ENCODE assay signal across 10 mouse cellular contexts in the genomic region with DNA sequence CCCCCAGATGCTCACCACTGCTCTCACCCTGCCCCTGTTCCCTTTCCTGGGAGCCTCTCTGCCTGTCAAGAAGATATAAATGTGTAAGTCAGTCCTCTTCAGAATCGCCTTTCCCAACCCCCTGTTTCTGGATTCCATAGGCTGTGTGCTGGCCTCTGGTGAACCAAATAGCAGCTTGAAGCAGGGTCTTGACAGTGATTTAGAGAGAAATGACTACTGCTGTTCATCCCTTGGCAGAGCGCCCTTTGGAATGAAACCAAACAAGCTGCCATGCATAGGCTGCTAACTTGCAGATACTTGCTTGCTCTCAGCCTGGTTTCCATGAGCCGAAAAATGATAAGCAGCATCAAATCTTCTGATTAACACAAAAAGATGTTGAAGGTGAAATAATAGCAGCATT.
DNase-seq lines count a peak whose midpoint lies in the region; ATAC-seq lines count a peak whose summit lies in the region.
"Had no signal": no experiment of that assay in that cellular context is flagged by ENCODE, and none has a peak within 500 bp of the region (broad histone marks: within the 10 kb centered on the region; RNA-seq: fewer than 3 reads in every experiment).

No protein-coding gene starts in this region.

- H3K27me3 ChIP-seq in hindbrain, embryonic 15.5 days = no peaks in the 10 kb centered on the region
- no peaks in the 10 kb centered on the region for H3K27me3 ChIP-seq in hindbrain, embryonic 11.5 days (ENCODE audit: control insufficient read depth, insufficient read depth, low read length)
- no peaks in the 10 kb centered on the region for H3K27me3 ChIP-seq in neural tube, embryonic 14.5 days (ENCODE audit: control insufficient read depth, insufficient read depth, low read length)
- H3K27me3 ChIP-seq: embryonic facial prominence, embryonic 13.5 days; limb, embryonic 12.5 days had no signal

- H3K27ac ChIP-seq in hindbrain, embryonic 15.5 days (replicated peaks) = no peak overlapping the region
- H3K27ac ChIP-seq in hindbrain, embryonic 11.5 days (ENCODE audit: low read depth, low read length) = no peak overlapping the region
- H3K27ac ChIP-seq in neural tube, embryonic 14.5 days (ENCODE audit: low read depth, low read length) = no peak overlapping the region
- H3K27ac ChIP-seq: embryonic facial prominence, embryonic 13.5 days; limb, embryonic 12.5 days had no signal

- H3K36me3 ChIP-seq in hindbrain, embryonic 15.5 days = no peaks in the 10 kb centered on the region
- no peaks in the 10 kb centered on the region for H3K36me3 ChIP-seq in hindbrain, embryonic 11.5 days (ENCODE audit: control insufficient read depth, insufficient read depth, low read length)
- no peaks in the 10 kb centered on the region for H3K36me3 ChIP-seq in neural tube, embryonic 14.5 days (ENCODE audit: control insufficient read depth, insufficient read depth, low read length)
- H3K36me3 ChIP-seq: embryonic facial prominence, embryonic 13.5 days; limb, embryonic 12.5 days had no signal

- H3K4me1 ChIP-seq in hindbrain, embryonic 15.5 days (replicated peaks) = no peaks in the 10 kb centered on the region; the same call in 1 of the 2 replicates
- no peaks in the 10 kb centered on the region for H3K4me1 ChIP-seq in hindbrain, embryonic 11.5 days (replicated peaks; ENCODE audit: control insufficient read depth, insufficient read depth, low read length)
- H3K4me1 ChIP-seq in neural tube, embryonic 14.5 days (ENCODE audit: control insufficient read depth, insufficient read depth, low read length) = peaks cover 8% of the 10 kb centered on the region; the same call in 1 of the 2 replicates

- H3K4me2 ChIP-seq in hindbrain, embryonic 15.5 days = no peak overlapping the region
- no peak overlapping the region for H3K4me2 ChIP-seq in hindbrain, embryonic 11.5 days (replicated peaks; ENCODE audit: low read depth, low read length)
- no peak overlapping the region for H3K4me2 ChIP-seq in neural tube, embryonic 14.5 days (ENCODE audit: low read depth, low read length)
- H3K4me2 ChIP-seq: embryonic facial prominence, embryonic 13.5 days; limb, embryonic 12.5 days had no signal

- no peak for DNase-seq in hindbrain, embryonic 11.5 days (ENCODE audit: low spot score)
- DNase-seq in adrenal gland, adult 18-20 months (ENCODE audit: low spot score in 2 of 2) = peak; percentile 31 to 53
- DNase-seq in cerebellum, postnatal 14 days = peak; percentile 96 to 97
- peak; percentile 71 for DNase-seq in layer of hippocampus, adult 11-12 months (ENCODE audit: low spot score)
- no peak for DNase-seq in heart, postnatal 36 days
- DNase-seq in urinary bladder, adult 2 months (ENCODE audit: low spot score) = no peak

- H3K9ac ChIP-seq in hindbrain, embryonic 15.5 days = no peak overlapping the region
- no peak overlapping the region for H3K9ac ChIP-seq in hindbrain, embryonic 11.5 days (ENCODE audit: low read depth, low read length)
- no peak overlapping the region for H3K9ac ChIP-seq in neural tube, embryonic 14.5 days (replicated peaks; ENCODE audit: low read depth, low read length)
- H3K9ac ChIP-seq: embryonic facial prominence, embryonic 13.5 days; limb, embryonic 12.5 days had no signal

- WGBS in hindbrain, embryonic 15.5 days = 34% methylated on average over 3 of the region's 3 CpGs
- WGBS in hindbrain, embryonic 11.5 days = 66% methylated on average over 3 of the region's 3 CpGs
- 24% methylated on average over 3 of the region's 3 CpGs for WGBS in neural tube, embryonic 14.5 days

- peak; percentile 81 for ATAC-seq in hindbrain, embryonic 15.5 days (ENCODE audit: low FRiP score, low read depth)
- ATAC-seq in hindbrain, embryonic 11.5 days (ENCODE audit: low FRiP score) = no peak
- peak; percentile 77 for ATAC-seq in neural tube, embryonic 14.5 days (ENCODE audit: low read depth)

- no peaks in the 10 kb centered on the region for H3K9me3 ChIP-seq in hindbrain, embryonic 15.5 days
- H3K9me3 ChIP-seq in hindbrain, embryonic 11.5 days (ENCODE audit: control insufficient read depth, low read length) = no peaks in the 10 kb centered on the region
- H3K9me3 ChIP-seq in neural tube, embryonic 14.5 days (ENCODE audit: control insufficient read depth, low read length) = no peaks in the 10 kb centered on the region
- H3K9me3 ChIP-seq: embryonic facial prominence, embryonic 13.5 days; limb, embryonic 12.5 days had no signal

- intact Hi-C loops in heart, postnatal 36 days (cut with DNase I) = no loop called here

- H3K4me3 ChIP-seq in hindbrain, embryonic 15.5 days = no peak overlapping the region
- H3K4me3 ChIP-seq in hindbrain, embryonic 11.5 days (ENCODE audit: low read depth, low read length) = no peak overlapping the region
- H3K4me3 ChIP-seq in neural tube, embryonic 14.5 days (ENCODE audit: low read depth, low read length) = no peak overlapping the region
- H3K4me3 ChIP-seq: embryonic facial prominence, embryonic 13.5 days; limb, embryonic 12.5 days had no signal

Comparison
In these comparisons a context has a peak if more than half of its experiments do, and no peak if none do; other contexts are left out.
1. DNase-seq: peak in adrenal gland, adult 18-20 months (2 of 2), cerebellum, postnatal 14 days (2 of 2) and layer of hippocampus, adult 11-12 months (single experiment); none in hindbrain, embryonic 11.5 days (single experiment), heart, postnatal 36 days (0 of 2) and urinary bladder, adult 2 months (single experiment).